Mouse (Mus musculus) neural tube, embryonic 12.5 days (tissue): ENCODE results near the gene Edaradd. TPM values are rescaled to one million over a fixed set of nuclear protein-coding genes. Genes with fewer than 3 reads are reported as not detected.

ENCODE experiments used
- ATAC-seq: fragments of 200-750 bp; cut with Nextera tagmentation; 2 replicates; pipeline ENCODE4 v1.8.0; 2017; ENCODE audit warnings: low read depth, mild to moderate bottlenecking, moderate TSS enrichment, moderate library complexity; ENCODE audit not compliant: low FRiP score
- H3K27ac ChIP-seq: fragments of 300-500 bp; sonication (generic); 2 replicates; pipeline ENCODE4 v1.5.1; 2016
- H3K27me3 ChIP-seq: fragments of 300-500 bp; sonication (generic); replicated peaks from 2 replicates; pipeline ENCODE4 v1.6.1; 2016; ENCODE audit warnings: mild to moderate bottlenecking
- H3K36me3 ChIP-seq: fragments of 300-500 bp; sonication (generic); 2 replicates; pipeline ENCODE4 v1.6.1; 2016; ENCODE audit warnings: mild to moderate bottlenecking
- H3K4me1 ChIP-seq: fragments of 300-500 bp; sonication (generic); 2 replicates; pipeline ENCODE4 v1.6.1; 2016
- H3K4me2 ChIP-seq: fragments of 300-500 bp; sonication (generic); replicated peaks from 2 replicates; pipeline ENCODE4 v1.6.1; 2016; ENCODE audit warnings: mild to moderate bottlenecking
- H3K4me3 ChIP-seq: fragments of 300-500 bp; sonication (generic); 2 replicates; pipeline ENCODE4 v1.5.1; 2016
- H3K9ac ChIP-seq: fragments of 300-500 bp; sonication (generic); 2 replicates; pipeline ENCODE4 v1.6.1; 2016; ENCODE audit warnings: mild to moderate bottlenecking
- H3K9me3 ChIP-seq: fragments of 300-500 bp; sonication (generic); 2 replicates; pipeline ENCODE4 v1.6.1; 2016; ENCODE audit warnings: mild to moderate bottlenecking
- WGBS: fragments of 180-500 bp; shearing (Covaris S2); methylation state at CpG from one replicate; pipeline ENCODE4 v1.1.7; 2016; 5-methylcytosine and 5-hydroxymethylcytosine counted together
- polyA plus RNA-seq: library from polyadenylated mRNA; unstranded; fragments of >200 nt; fragmentation: Nextera tagmentation; extraction: Ambion mirVana; gene quantifications from 2 replicates; pipeline ENCODE4 v1.2.1, GENCODE M21; 2016

Gene Edaradd
- polyA plus RNA-seq, 1 experiment from 2014 or later = 1.0 TPM

GRCm38 (mm10) chr13:12505359-12505758 is 14.9 kb downstream of the Edaradd start:
- Histone ChIP-seq H3K27me3 (no peaks in the 10 kb centered on the region), H3K4me3 (no peak overlapping the region), H3K9me3 (no peaks in the 10 kb centered on the region), H3K4me1 (peaks cover 7% of the 10 kb centered on the region), H3K4me2 (no peak overlapping the region), H3K27ac (no peak overlapping the region), H3K36me3 (no peaks in the 10 kb centered on the region), H3K9ac (no peak overlapping the region)
- ATAC-seq = no peak
- WGBS = 85% methylated on average over 3 of the region's 3 CpGs

GRCm38 (mm10) chr13:12503238-12503751 is 16.9 kb downstream of the Edaradd start:
- peak; percentile 86 for ATAC-seq

GRCm38 (mm10) chr13:12502665-12503237 is 17.5 kb downstream of the Edaradd start:
- no peaks in the 10 kb centered on the region for H3K36me3 ChIP-seq
- H3K9me3 ChIP-seq = no peaks in the 10 kb centered on the region
- no peak overlapping the region for H3K27ac ChIP-seq
- no peaks in the 10 kb centered on the region for H3K27me3 ChIP-seq
- H3K4me1 ChIP-seq = peaks cover 7% of the 10 kb centered on the region
- H3K9ac ChIP-seq = no peak overlapping the region
- no peak overlapping the region for H3K4me3 ChIP-seq
- no peak overlapping the region for H3K4me2 ChIP-seq
- WGBS = 36% methylated on average over 4 of the region's 4 CpGs
- 0 out of 2 replicates have a peak, but pooled peaks have one; percentile 15 for ATAC-seq

More at GRCm38 (mm10) chr13:12503238-12503751, 16.9 kb downstream of the Edaradd start:
- Histone ChIP-seq H3K9ac (no peak overlapping the region), H3K4me1 (peaks cover 7% of the 10 kb centered on the region), H3K27me3 (no peaks in the 10 kb centered on the region), H3K9me3 (no peaks in the 10 kb centered on the region), H3K4me2 (no peak overlapping the region), H3K36me3 (no peaks in the 10 kb centered on the region), H3K4me3 (no peak overlapping the region), H3K27ac (no peak overlapping the region)
- 14% methylated on average over 11 of the region's 11 CpGs for WGBS

GRCm38 (mm10) chr13:12499107-12499506 is 21.1 kb downstream of the Edaradd start:
- Histone ChIP-seq H3K9ac (no peak overlapping the region), H3K4me1 (peaks cover 7% of the 10 kb centered on the region), H3K4me2 (no peak overlapping the region), H3K9me3 (no peaks in the 10 kb centered on the region), H3K4me3 (no peak overlapping the region), H3K27me3 (no peaks in the 10 kb centered on the region), H3K27ac (no peak overlapping the region), H3K36me3 (no peaks in the 10 kb centered on the region)
- ATAC-seq = no peak
- WGBS = 89% methylated on average over 7 of the region's 7 CpGs

DNA sequence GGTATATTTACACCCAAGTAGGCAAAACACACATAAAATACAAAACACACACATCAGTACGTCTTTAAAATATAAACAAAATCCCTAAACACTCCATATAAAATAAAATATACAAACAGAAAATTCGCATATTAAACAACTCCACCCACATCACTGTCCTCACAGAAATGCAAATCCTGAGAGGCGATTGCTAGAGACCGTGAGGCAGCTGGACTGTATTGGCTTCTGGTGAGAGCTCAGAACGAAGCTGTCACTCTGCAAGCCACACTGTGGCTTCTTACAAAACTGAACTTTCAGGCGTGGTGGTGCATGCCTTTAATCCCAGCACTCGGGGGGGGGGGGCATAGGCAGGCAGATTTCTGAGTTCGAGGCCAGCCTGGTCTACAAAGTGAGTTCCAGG is 22.4 kb downstream of the Edaradd start:
- H3K4me3 ChIP-seq = no peak overlapping the region
- ATAC-seq = no peak

GRCm38 (mm10) chr13:12494750-12495149 is 25.5 kb downstream of the Edaradd start:
- ATAC-seq = no peak
- H3K36me3 ChIP-seq = no peaks in the 10 kb centered on the region
- H3K4me2 ChIP-seq = no peak overlapping the region
- no peak overlapping the region for H3K4me3 ChIP-seq
- H3K27me3 ChIP-seq = no peaks in the 10 kb centered on the region
- H3K27ac ChIP-seq = no peak overlapping the region
- no peaks in the 10 kb centered on the region for H3K9me3 ChIP-seq
- H3K9ac ChIP-seq = no peak overlapping the region
- H3K4me1 ChIP-seq = no peaks in the 10 kb centered on the region
- WGBS = 89% methylated on average over 9 of the region's 9 CpGs

More for the DNA sequence above, 22.4 kb downstream of the Edaradd start:
- no peaks in the 10 kb centered on the region for H3K36me3 ChIP-seq
- no peaks in the 10 kb centered on the region for H3K27me3 ChIP-seq
- no peaks in the 10 kb centered on the region for H3K4me1 ChIP-seq
- H3K9me3 ChIP-seq = no peaks in the 10 kb centered on the region
- 62% methylated on average over 8 of the region's 8 CpGs for WGBS
- H3K9ac ChIP-seq = no peak overlapping the region
- H3K27ac ChIP-seq = no peak overlapping the region
- no peak overlapping the region for H3K4me2 ChIP-seq

- Histone ChIP-seq H3K4me3 (no peak overlapping the region), H3K9me3 (no peaks in the 10 kb centered on the region), H3K36me3 (no peaks in the 10 kb centered on the region), H3K27me3 (no peaks in the 10 kb centered on the region), H3K27ac (no peak overlapping the region), H3K9ac (no peak overlapping the region), H3K4me2 (no peak overlapping the region), H3K4me1 (no peaks in the 10 kb centered on the region)
- 90% methylated on average over 3 of the region's 3 CpGs for WGBS
- no peak for ATAC-seq
Measured at GRCm38 (mm10) chr13:12492515-12492914, 27.7 kb downstream of the Edaradd start.

GRCm38 (mm10) chr13:12485640-12486039 is 34.6 kb downstream of the Edaradd start:
- no peaks in the 10 kb centered on the region for H3K4me1 ChIP-seq
- H3K36me3 ChIP-seq = no peaks in the 10 kb centered on the region
- H3K27me3 ChIP-seq = no peaks in the 10 kb centered on the region
- H3K27ac ChIP-seq = no peak overlapping the region
- no peak overlapping the region for H3K4me3 ChIP-seq
- H3K9ac ChIP-seq = no peak overlapping the region
- 84% methylated on average over 7 of the region's 7 CpGs for WGBS
- H3K4me2 ChIP-seq = no peak overlapping the region
- no peaks in the 10 kb centered on the region for H3K9me3 ChIP-seq
- no peak for ATAC-seq

DNA sequence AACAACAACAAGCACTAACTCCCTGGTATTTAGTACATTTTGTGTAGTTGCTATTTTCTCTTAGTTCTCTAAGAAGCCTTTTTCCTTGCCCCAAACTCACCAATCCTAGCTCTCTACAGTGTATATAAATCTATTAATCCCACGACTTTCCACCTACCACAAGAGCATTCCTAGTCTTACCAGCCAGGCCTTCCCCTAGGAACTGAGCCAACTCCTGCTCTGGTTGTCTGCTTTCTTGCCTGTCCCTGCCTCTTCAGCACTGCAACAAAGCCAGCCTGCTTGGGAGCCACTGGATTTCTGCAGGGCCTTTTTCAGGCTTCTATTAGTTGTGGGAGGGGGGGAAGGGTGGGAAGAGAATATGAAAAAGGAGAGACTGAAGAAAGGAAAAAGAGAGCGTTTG is 35.0 kb downstream of the Edaradd start:
- no peaks in the 10 kb centered on the region for H3K9me3 ChIP-seq
- no peaks in the 10 kb centered on the region for H3K27me3 ChIP-seq
- no peaks in the 10 kb centered on the region for H3K4me1 ChIP-seq
- H3K9ac ChIP-seq = no peak overlapping the region
- H3K36me3 ChIP-seq = no peaks in the 10 kb centered on the region
- ATAC-seq = no peak
- H3K4me2 ChIP-seq = no peak overlapping the region
- no peak overlapping the region for H3K27ac ChIP-seq
- 85% methylated on average over 2 of the region's 2 CpGs for WGBS
- no peak overlapping the region for H3K4me3 ChIP-seq

DNA sequence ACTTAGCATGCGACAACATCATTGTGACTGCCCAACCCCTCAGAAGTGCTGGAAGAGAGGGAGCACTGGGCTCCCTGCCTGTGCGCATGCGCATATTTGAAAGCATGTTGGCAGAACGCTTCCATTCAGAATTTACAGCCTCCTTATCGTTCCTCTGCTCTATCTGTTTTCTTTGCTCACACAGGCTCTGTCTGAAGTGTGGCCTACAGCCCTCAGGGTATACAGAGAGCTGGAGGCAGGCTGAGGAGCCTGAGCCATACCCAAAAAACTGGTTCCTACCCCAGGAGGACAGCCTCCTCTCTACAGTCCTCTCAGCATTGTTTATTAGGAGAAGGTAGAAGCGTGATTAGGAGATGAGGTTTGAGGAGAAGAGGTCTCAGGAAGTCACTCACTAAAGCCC is 40.4 kb downstream of the Edaradd start:
- Histone ChIP-seq H3K4me3 (no peak overlapping the region), H3K27ac (no peak overlapping the region), H3K36me3 (no peaks in the 10 kb centered on the region), H3K9ac (no peak overlapping the region), H3K4me2 (no peak overlapping the region), H3K27me3 (no peaks in the 10 kb centered on the region), H3K9me3 (no peaks in the 10 kb centered on the region), H3K4me1 (no peaks in the 10 kb centered on the region)
- ATAC-seq = no peak
- 83% methylated on average over 6 of the region's 6 CpGs for WGBS

DNA sequence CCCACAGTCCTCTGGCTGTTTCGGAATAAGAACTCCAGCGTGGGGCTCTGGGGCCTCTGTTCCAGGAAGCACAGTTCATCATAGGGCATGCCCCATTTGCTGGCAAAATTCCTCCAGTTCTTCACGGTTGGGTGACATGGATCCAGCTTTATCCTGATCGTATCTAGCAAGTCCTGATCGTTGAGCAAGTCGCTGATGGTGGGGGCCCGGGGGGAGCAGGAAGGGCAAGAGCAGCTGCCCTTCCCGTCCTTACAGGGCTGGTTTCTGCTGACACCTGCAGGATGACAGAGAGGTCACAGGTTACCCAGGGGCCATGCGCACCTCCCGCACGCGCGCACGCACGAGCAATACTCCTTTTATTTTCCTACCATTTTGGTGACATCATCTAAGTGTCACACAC is 41.9 kb downstream of the Edaradd start:
- Histone ChIP-seq H3K4me2 (no peak overlapping the region), H3K9ac (no peak overlapping the region), H3K4me1 (no peaks in the 10 kb centered on the region), H3K27me3 (no peaks in the 10 kb centered on the region), H3K9me3 (no peaks in the 10 kb centered on the region), H3K36me3 (no peaks in the 10 kb centered on the region), H3K27ac (no peak overlapping the region), H3K4me3 (no peak overlapping the region)
- 84% methylated on average over 15 of the region's 15 CpGs for whole genome bisulfite sequencing
- ATAC-seq = no peak

DNA sequence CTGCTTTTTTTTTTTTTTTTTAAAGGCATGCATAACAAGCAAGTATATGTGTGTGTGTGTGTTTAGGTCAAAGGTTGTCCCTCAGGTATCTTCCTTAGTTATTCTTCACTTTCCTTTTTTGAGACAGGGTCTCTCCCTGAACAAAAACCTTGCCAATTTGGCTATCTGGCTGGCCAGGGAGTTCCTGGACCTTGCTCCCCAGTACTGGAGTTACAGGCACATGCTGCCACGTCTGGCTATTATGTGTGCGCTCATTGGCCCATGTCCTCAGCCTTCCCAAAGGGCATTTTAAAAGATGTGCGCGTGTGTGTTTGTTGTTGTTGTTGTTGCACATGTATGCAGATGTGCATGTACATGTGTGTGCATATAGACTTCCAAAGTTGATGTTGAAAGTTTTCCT is 43.4 kb downstream of the Edaradd start:
- no peak for ATAC-seq
- H3K27ac ChIP-seq = no peak overlapping the region
- H3K4me3 ChIP-seq = no peak overlapping the region
- WGBS = 92% methylated on average over 4 of the region's 4 CpGs
- H3K4me2 ChIP-seq = no peak overlapping the region
- H3K9ac ChIP-seq = no peak overlapping the region
- H3K4me1 ChIP-seq = no peaks in the 10 kb centered on the region
- H3K36me3 ChIP-seq = no peaks in the 10 kb centered on the region
- H3K27me3 ChIP-seq = no peaks in the 10 kb centered on the region
- no peaks in the 10 kb centered on the region for H3K9me3 ChIP-seq

DNA sequence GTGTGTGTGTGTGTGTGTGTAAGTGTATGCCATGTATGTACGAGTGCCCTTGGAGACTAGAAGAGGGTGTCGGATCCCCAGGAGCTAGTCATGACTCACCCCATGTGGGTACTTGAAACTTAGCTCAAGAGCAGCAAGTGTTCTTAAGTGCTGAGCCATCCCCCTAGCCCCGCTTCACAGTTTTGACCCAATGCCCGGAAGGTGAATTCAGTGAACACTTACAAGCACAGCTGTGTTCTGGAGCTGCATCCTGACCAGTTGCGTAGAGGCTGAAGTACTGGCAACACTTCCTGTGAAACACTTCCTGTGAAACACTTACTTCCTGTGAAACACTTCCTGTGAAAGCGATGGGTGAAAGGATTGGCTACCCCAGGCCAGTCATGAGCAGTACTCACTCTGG is 45.0 kb downstream of the Edaradd start:
- no peak for ATAC-seq
- 92% methylated on average over 6 of the region's 6 CpGs for WGBS
- H3K36me3 ChIP-seq = no peaks in the 10 kb centered on the region
- no peaks in the 10 kb centered on the region for H3K27me3 ChIP-seq
- H3K4me3 ChIP-seq = no peak overlapping the region
- no peak overlapping the region for H3K27ac ChIP-seq
- H3K9me3 ChIP-seq = no peaks in the 10 kb centered on the region
- no peak overlapping the region for H3K4me2 ChIP-seq
- H3K9ac ChIP-seq = no peak overlapping the region
- H3K4me1 ChIP-seq = no peaks in the 10 kb centered on the region
